Mouse (Mus musculus): ENCODE results near the gene Tulp1.

GRCm38 (mm10) chr17:28329503-28330231, 35.4 kb downstream of the Tulp1 start:
- TF ChIP-seq CTCF (IDR thresholded peaks at IDR 0.05; ENCODE audit: control insufficient read depth, insufficient read depth, insufficient read length) (no peak), MAX (IDR thresholded peaks at IDR 0.05) (no peak), USF1 (IDR thresholded peaks at IDR 0.05; ENCODE audit: low read depth) (no peak), MYOD1 (IDR thresholded peaks at IDR 0.05; ENCODE audit: control insufficient read depth, insufficient read length, low read depth) (no peak)
